Mouse (Mus musculus): Measurements from ENCODE around the gene Gm29666. TPM values are rescaled to one million over a fixed set of nuclear protein-coding genes. Genes with fewer than 3 reads are reported as not detected.
"Not testable (repeated sequence)": the region's sequence is repeated elsewhere in the genome, so short reads cannot be mapped to it uniquely, and the experiment has no call there.

Gm29666 gene
- polyA plus RNA-seq, 2 experiments, result 0.17 to 0.47 TPM

- H3K4me3 ChIP-seq (ENCODE audit: insufficient read depth in 1 of 2, low read depth in 2 of 2, low read length in 2 of 2), result peak within 1 kb of the TSS; percentile 73 to 90
- H3K9me3 ChIP-seq (ENCODE audit: control insufficient read depth, low read length), result no peaks in the 10 kb centered on the region
- H3K4me1 ChIP-seq (replicated peaks; ENCODE audit: control insufficient read depth in 2 of 2, insufficient read depth in 2 of 2, low read length in 1 of 2), result peaks cover 15 to 20% of the 10 kb centered on the region in 2 experiments
- H3K36me3 ChIP-seq (replicated peaks; ENCODE audit: control insufficient read depth, insufficient read depth, low read depth), result peaks cover 9% of the 10 kb centered on the region
- under 1% methylated on average over 60 of the region's 60 CpGs for WGBS (ENCODE audit: insufficient replicate concordance)
- H3K27ac ChIP-seq, result peak within 1 kb of the TSS; percentile 86
- H3K4me2 ChIP-seq (ENCODE audit: low read depth), result peak within 1 kb of the TSS; percentile 97
- peak within 1 kb of the TSS; percentile 92 for H3K9ac ChIP-seq (replicated peaks)
- TF ChIP-seq CTCF (IDR thresholded peaks at IDR 0.05; ENCODE audit: low read depth), result no peak
- no peak for TF ChIP-seq EP300 (IDR thresholded peaks at IDR 0.05; ENCODE audit: low read depth)
- H3K27me3 ChIP-seq (ENCODE audit: control insufficient read depth, insufficient read depth, low read length), result no peaks in the 10 kb centered on the region
- DNase-seq (ENCODE audit: low read depth in 3 of 3, low spot score in 3 of 3), result peak; percentile 97 to 98 (median 97)
- ATAC-seq (ENCODE audit: insufficient read depth), result peak; percentile 91
Observed at GRCm38 (mm10) chr15:84922884-84923507, 3.2 kb upstream of the Gm29666 start, which contains the start of gene Nup50. Gene Nup50, plus strand, starts transcription at chr15:84923411.

- Histone ChIP-seq H3K4me2 (ENCODE audit: low read depth) (no peak overlapping the region), H3K27ac (no peak overlapping the region), H3K9me3 (ENCODE audit: control insufficient read depth, low read length) (no peaks in the 10 kb centered on the region), H3K4me3 (ENCODE audit: insufficient read depth in 1 of 2, low read depth in 2 of 2, low read length in 2 of 2) (no peak overlapping the region), H3K27me3 (ENCODE audit: control insufficient read depth, insufficient read depth, low read length) (no peaks in the 10 kb centered on the region), H3K9ac (replicated peaks) (no peak overlapping the region), H3K4me1 (replicated peaks; ENCODE audit: control insufficient read depth in 2 of 2, insufficient read depth in 2 of 2, low read length in 1 of 2) (no peaks in the 10 kb centered on the region), H3K36me3 (replicated peaks; ENCODE audit: control insufficient read depth, insufficient read depth, low read depth) (no peaks in the 10 kb centered on the region; the same call in 1 of the 2 replicates)
- WGBS (ENCODE audit: insufficient replicate concordance), result 81% methylated on average over 3 of the region's 3 CpGs
- TF ChIP-seq CTCF (IDR thresholded peaks at IDR 0.05; ENCODE audit: low read depth) (no peak), EP300 (IDR thresholded peaks at IDR 0.05; ENCODE audit: low read depth) (no peak)
- ATAC-seq (ENCODE audit: insufficient read depth), result no peak
- DNase-seq (ENCODE audit: low read depth in 3 of 3, low spot score in 3 of 3), result no peak
Observed at GRCm38 (mm10) chr15:84913201-84913600, 6.6 kb downstream of the Gm29666 start.

GRCm38 (mm10) chr15:84903843-84904385, 15.9 kb downstream of the Gm29666 start:
- H3K9ac ChIP-seq (replicated peaks), result no peak overlapping the region
- ATAC-seq (ENCODE audit: insufficient read depth) (no peak), DNase-seq (ENCODE audit: low read depth in 3 of 3, low spot score in 3 of 3) (no peak)
- 0 out of 4 replicates have a peak, but pooled peaks cover 0 to 2% of the 10 kb centered on the region in 2 experiments for H3K4me1 ChIP-seq (replicated peaks; ENCODE audit: control insufficient read depth in 2 of 2, insufficient read depth in 2 of 2, low read length in 1 of 2)
- WGBS (ENCODE audit: insufficient replicate concordance), result 59% methylated on average over 7 of the region's 7 CpGs
- TF ChIP-seq CTCF (IDR thresholded peaks at IDR 0.05; ENCODE audit: low read depth) (no peak), EP300 (IDR thresholded peaks at IDR 0.05; ENCODE audit: low read depth) (no peak)
- H3K4me2 ChIP-seq (ENCODE audit: low read depth), result no peak overlapping the region
- no peaks in the 10 kb centered on the region for H3K27me3 ChIP-seq (ENCODE audit: control insufficient read depth, insufficient read depth, low read length)
- no peak overlapping the region for H3K4me3 ChIP-seq (ENCODE audit: insufficient read depth in 1 of 2, low read depth in 2 of 2, low read length in 2 of 2)
- no peaks in the 10 kb centered on the region for H3K36me3 ChIP-seq (replicated peaks; ENCODE audit: control insufficient read depth, insufficient read depth, low read depth)
- no peak overlapping the region for H3K27ac ChIP-seq
- H3K9me3 ChIP-seq (ENCODE audit: control insufficient read depth, low read length), result no peaks in the 10 kb centered on the region

GRCm38 (mm10) chr15:84898077-84898476, 21.8 kb downstream of the Gm29666 start:
- no peak for DNase-seq (ENCODE audit: low read depth in 3 of 3, low spot score in 3 of 3)
- H3K4me1 ChIP-seq (replicated peaks; ENCODE audit: control insufficient read depth in 2 of 2, insufficient read depth in 2 of 2, low read length in 1 of 2), result no peaks in the 10 kb centered on the region

GRCm38 (mm10) chr15:84896664-84897063, 23.2 kb downstream of the Gm29666 start:
- Histone ChIP-seq H3K4me2 (ENCODE audit: low read depth) (no peak overlapping the region), H3K4me3 (ENCODE audit: insufficient read depth in 1 of 2, low read depth in 2 of 2, low read length in 2 of 2) (no peak overlapping the region), H3K27me3 (ENCODE audit: control insufficient read depth, insufficient read depth, low read length) (no peaks in the 10 kb centered on the region; the same call in 1 of the 2 replicates), H3K4me1 (replicated peaks; ENCODE audit: control insufficient read depth in 2 of 2, insufficient read depth in 2 of 2, low read length in 1 of 2) (no peaks in the 10 kb centered on the region), H3K36me3 (replicated peaks; ENCODE audit: control insufficient read depth, insufficient read depth, low read depth) (no peaks in the 10 kb centered on the region), H3K9ac (replicated peaks) (no peak overlapping the region), H3K27ac (no peak overlapping the region), H3K9me3 (ENCODE audit: control insufficient read depth, low read length) (no peaks in the 10 kb centered on the region)
- 20% methylated on average over 1 of the region's 1 CpGs for WGBS (ENCODE audit: insufficient replicate concordance)
- DNase-seq (ENCODE audit: low read depth in 3 of 3, low spot score in 3 of 3) (no peak), ATAC-seq (ENCODE audit: insufficient read depth) (no peak)
- TF ChIP-seq CTCF (IDR thresholded peaks at IDR 0.05; ENCODE audit: low read depth) (no peak), EP300 (IDR thresholded peaks at IDR 0.05; ENCODE audit: low read depth) (no peak)

More at GRCm38 (mm10) chr15:84898077-84898476, 21.8 kb downstream of the Gm29666 start:
- H3K4me2 ChIP-seq (ENCODE audit: low read depth), result no peak overlapping the region
- TF ChIP-seq CTCF (IDR thresholded peaks at IDR 0.05; ENCODE audit: low read depth), result no peak
- no peak for TF ChIP-seq EP300 (IDR thresholded peaks at IDR 0.05; ENCODE audit: low read depth)
- no peak for ATAC-seq (ENCODE audit: insufficient read depth)
- no peaks in the 10 kb centered on the region for H3K27me3 ChIP-seq (ENCODE audit: control insufficient read depth, insufficient read depth, low read length)
- no peak overlapping the region for H3K9ac ChIP-seq (replicated peaks)
- no peak overlapping the region for H3K27ac ChIP-seq
- 22% methylated on average over 7 of the region's 7 CpGs for WGBS (ENCODE audit: insufficient replicate concordance)
- H3K36me3 ChIP-seq (replicated peaks; ENCODE audit: control insufficient read depth, insufficient read depth, low read depth), result no peaks in the 10 kb centered on the region
- no peaks in the 10 kb centered on the region for H3K9me3 ChIP-seq (ENCODE audit: control insufficient read depth, low read length)
- no peak overlapping the region for H3K4me3 ChIP-seq (ENCODE audit: insufficient read depth in 1 of 2, low read depth in 2 of 2, low read length in 2 of 2)

- not testable (repeated sequence) for H3K4me1 ChIP-seq (replicated peaks; ENCODE audit: control insufficient read depth in 2 of 2, insufficient read depth in 2 of 2, low read length in 1 of 2); H3K36me3 ChIP-seq (replicated peaks; ENCODE audit: control insufficient read depth, insufficient read depth, low read depth); H3K27ac ChIP-seq; H3K9me3 ChIP-seq (ENCODE audit: control insufficient read depth, low read length); DNase-seq (ENCODE audit: low read depth in 3 of 3, low spot score in 3 of 3); ATAC-seq (ENCODE audit: insufficient read depth); H3K4me3 ChIP-seq (ENCODE audit: insufficient read depth in 1 of 2, low read depth in 2 of 2, low read length in 2 of 2); H3K27me3 ChIP-seq (ENCODE audit: control insufficient read depth, insufficient read depth, low read length); H3K4me2 ChIP-seq (ENCODE audit: low read depth); H3K9ac ChIP-seq (replicated peaks)
- 43% methylated on average over 10 of the region's 10 CpGs for WGBS (ENCODE audit: insufficient replicate concordance)
Observed at GRCm38 (mm10) chr15:84896216-84896615, 23.6 kb downstream of the Gm29666 start.
